In the genomic region with DNA sequence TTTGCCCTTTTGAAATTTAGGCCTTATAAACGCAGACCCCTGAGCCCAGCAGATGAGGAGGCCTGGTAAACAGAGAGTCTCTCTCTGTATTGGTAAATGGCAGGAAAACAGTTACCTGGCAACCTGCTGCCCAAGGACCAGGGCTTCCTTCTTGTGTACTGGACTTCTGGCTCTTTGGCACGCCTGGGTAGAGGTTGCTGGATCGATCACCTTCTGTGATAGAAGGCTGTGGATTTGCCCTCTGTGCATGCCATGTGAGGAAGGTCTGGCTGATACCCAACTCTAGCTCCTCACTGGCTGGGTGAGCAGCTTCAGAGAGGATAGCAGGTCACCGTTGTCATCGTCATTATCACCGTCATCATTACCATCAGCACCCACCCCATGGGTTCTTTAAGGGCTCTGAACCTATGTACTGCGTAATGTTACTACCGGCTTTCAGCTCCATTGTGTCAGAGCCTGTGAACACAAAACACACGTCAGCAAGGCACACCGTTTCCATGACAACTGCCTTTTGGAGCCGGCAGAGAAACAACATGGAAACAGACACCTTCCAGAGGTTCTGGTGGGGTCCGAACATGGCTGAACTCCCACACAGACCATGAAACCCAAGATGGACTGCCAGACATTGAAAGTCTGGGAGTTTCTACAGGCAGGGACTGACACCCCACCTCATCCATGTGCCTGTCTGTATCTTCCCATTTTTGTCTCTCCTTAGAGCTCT, we compare ENCODE assay signal across 23 mouse cellular contexts.
DNase-seq lines count a peak whose midpoint lies in the region; ATAC-seq and TF ChIP-seq lines count a peak whose summit lies in the region.
"Had no signal": no experiment of that assay in that cellular context is flagged by ENCODE, and none has a peak within 500 bp of the region (broad histone marks: within the 10 kb centered on the region; RNA-seq: fewer than 3 reads in every experiment).

No protein-coding gene starts in this region.

- no peak for TF ChIP-seq CTCF in layer of hippocampus, adult 2 months (conservative IDR thresholded peaks at IDR 0.05)

- 80% methylated on average over 12 of the region's 12 CpGs for WGBS in hindbrain, embryonic 10.5 days
- WGBS in hindbrain, embryonic 12.5 days = 75% methylated on average over 12 of the region's 12 CpGs
- WGBS in hindbrain, embryonic 16.5 days = 68% methylated on average over 12 of the region's 12 CpGs

- H3K4me2 ChIP-seq in hindbrain, embryonic 12.5 days (replicated peaks) = no peak overlapping the region
- H3K4me2 ChIP-seq in hindbrain, embryonic 16.5 days (ENCODE audit: low read length) = no peak overlapping the region
- H3K4me2 ChIP-seq: forebrain, embryonic 13.5 days; heart, embryonic 11.5 days; midbrain, embryonic 12.5 days had no signal

- no peak overlapping the region for H3K9ac ChIP-seq in hindbrain, embryonic 12.5 days
- H3K9ac ChIP-seq in hindbrain, embryonic 16.5 days (ENCODE audit: low read depth, low read length) = no peak overlapping the region
- H3K9ac ChIP-seq: forebrain, embryonic 13.5 days; liver, embryonic 14.5 days; midbrain, embryonic 12.5 days had no signal

- peaks cover 8% of the 10 kb centered on the region for H3K36me3 ChIP-seq in hindbrain, embryonic 10.5 days
- no peaks in the 10 kb centered on the region for H3K36me3 ChIP-seq in hindbrain, embryonic 12.5 days
- no peaks in the 10 kb centered on the region for H3K36me3 ChIP-seq in hindbrain, embryonic 16.5 days (ENCODE audit: control insufficient read depth, insufficient read depth, low read length)
- H3K36me3 ChIP-seq: midbrain, embryonic 12.5 days had no signal

- H3K27me3 ChIP-seq in hindbrain, embryonic 10.5 days (ENCODE audit: insufficient read depth, poor library complexity, severe bottlenecking) = no peaks in the 10 kb centered on the region
- no peaks in the 10 kb centered on the region for H3K27me3 ChIP-seq in hindbrain, embryonic 12.5 days
- no peaks in the 10 kb centered on the region for H3K27me3 ChIP-seq in hindbrain, embryonic 16.5 days (replicated peaks; ENCODE audit: control insufficient read depth, insufficient read depth, low read length)
- H3K27me3 ChIP-seq: forebrain, embryonic 13.5 days; midbrain, embryonic 12.5 days had no signal

- no peaks in the 10 kb centered on the region for H3K9me3 ChIP-seq in hindbrain, embryonic 10.5 days
- no peaks in the 10 kb centered on the region for H3K9me3 ChIP-seq in hindbrain, embryonic 12.5 days (replicated peaks)
- no peaks in the 10 kb centered on the region for H3K9me3 ChIP-seq in hindbrain, embryonic 16.5 days (ENCODE audit: control insufficient read depth, low read length)
- H3K9me3 ChIP-seq: forebrain, embryonic 13.5 days; midbrain, embryonic 12.5 days had no signal

- peaks cover 20% of the 10 kb centered on the region for H3K4me1 ChIP-seq in hindbrain, embryonic 10.5 days (replicated peaks)
- H3K4me1 ChIP-seq in hindbrain, embryonic 12.5 days = peaks cover 12% of the 10 kb centered on the region
- H3K4me1 ChIP-seq in hindbrain, embryonic 16.5 days (ENCODE audit: control insufficient read depth, insufficient read depth, low read depth, low read length) = peaks cover 10% of the 10 kb centered on the region

- ATAC-seq in hindbrain, embryonic 12.5 days (ENCODE audit: low FRiP score) = no peak
- no peak for ATAC-seq in hindbrain, embryonic 16.5 days
- ATAC-seq: forebrain, embryonic 13.5 days; inflammation-experienced regulatory T-cells, adult 6 months had no signal

- no peak overlapping the region for H3K4me3 ChIP-seq in hindbrain, embryonic 10.5 days
- no peak overlapping the region for H3K4me3 ChIP-seq in hindbrain, embryonic 12.5 days
- H3K4me3 ChIP-seq in layer of hippocampus, adult 2 months = no peak overlapping the region
- no peak overlapping the region for H3K4me3 ChIP-seq in hindbrain, embryonic 16.5 days (ENCODE audit: low read length)
- H3K4me3 ChIP-seq: forebrain, embryonic 13.5 days; left cerebral cortex, adult 2 months; midbrain, embryonic 12.5 days had no signal

- DNase-seq in hindbrain, embryonic 10.5 days (ENCODE audit: low spot score) = no peak
- no peak for DNase-seq in layer of hippocampus, adult 2 months (ENCODE audit: low spot score in 2 of 2)
- DNase-seq in layer of hippocampus, adult 9-10 months (ENCODE audit: low spot score) = no peak
- peak; percentile 75 for DNase-seq in R1 (ENCODE audit: low read depth, low spot score)
- no peak for DNase-seq in urinary bladder, postnatal 10 days (ENCODE audit: low spot score)
- no peak for DNase-seq in urinary bladder, postnatal 25 days (ENCODE audit: low spot score)
- DNase-seq: B cell, adult 2 months; cerebellum, adult 2 months; cerebellum, postnatal 36 days; heart, postnatal 10 days; kidney, postnatal 14 days; layer of hippocampus, adult 9-11 months; left cerebral cortex, postnatal 4 days; right cerebral cortex, postnatal 4 days had no signal

- H3K27ac ChIP-seq in hindbrain, embryonic 10.5 days = peak overlapping the region; percentile 40; the same call in 1 of the 2 replicates
- no peak overlapping the region for H3K27ac ChIP-seq in hindbrain, embryonic 12.5 days
- H3K27ac ChIP-seq in layer of hippocampus, adult 2 months = peak overlapping the region; percentile 55
- H3K27ac ChIP-seq in hindbrain, embryonic 16.5 days (ENCODE audit: low read depth, low read length) = 0 out of 2 replicates have a peak overlapping the region, but pooled peaks have one; percentile 1
- H3K27ac ChIP-seq: forebrain, embryonic 13.5 days; left cerebral cortex, adult 2 months; liver, embryonic 14.5 days; macrophage; midbrain, embryonic 12.5 days had no signal
